Mouse (Mus musculus) liver, embryonic 14.5 days (tissue): ENCODE results near the gene Nhlrc2.

Experiments used
- CTCF ChIP-seq: IDR thresholded peaks from 2 replicates; pipeline ENCODE4 v1.5.1; 2016; ENCODE audit warnings: antibody characterized with exemption, low read depth, control low read depth
- EP300 ChIP-seq: IDR thresholded peaks from 2 replicates; pipeline ENCODE4 v1.6.1; 2016; ENCODE audit warnings: antibody characterized with exemption, low read depth

DNA sequence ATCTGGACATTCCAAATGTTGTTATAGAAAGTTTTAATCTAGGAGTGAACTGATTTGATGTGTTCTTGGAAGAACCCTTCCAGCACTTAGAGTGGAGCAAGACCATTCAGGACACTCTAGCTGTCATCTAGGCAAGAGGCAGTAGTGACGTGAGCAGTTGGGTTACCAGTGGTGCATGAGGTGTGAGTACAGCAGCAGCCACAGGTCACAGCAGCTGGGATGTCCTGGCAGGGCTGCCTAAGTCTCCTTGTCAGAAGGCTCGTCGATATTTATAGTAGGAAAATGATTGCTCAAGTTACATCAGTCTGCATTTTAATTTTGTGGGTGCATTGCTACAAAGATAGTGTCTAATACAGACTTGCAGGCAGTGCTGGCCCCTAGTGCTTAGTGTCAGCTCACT lies 42.2 kb downstream of the Nhlrc2 start:
- TF ChIP-seq CTCF (no peak), EP300 (no peak)
